Mouse (Mus musculus) liver, postnatal 0 days (tissue): Measurements from ENCODE around the gene Rhob.

Experiments used
- CTCF ChIP-seq: sonication (generic); IDR thresholded peaks from 2 replicates; pipeline ENCODE4 v1.5.1; 2016; ENCODE audit warnings: antibody characterized with exemption, low read depth
- EP300 ChIP-seq: IDR thresholded peaks from 2 replicates; pipeline ENCODE4 v1.6.1; 2016; ENCODE audit warnings: antibody characterized with exemption, low read depth, mild to moderate bottlenecking

DNA sequence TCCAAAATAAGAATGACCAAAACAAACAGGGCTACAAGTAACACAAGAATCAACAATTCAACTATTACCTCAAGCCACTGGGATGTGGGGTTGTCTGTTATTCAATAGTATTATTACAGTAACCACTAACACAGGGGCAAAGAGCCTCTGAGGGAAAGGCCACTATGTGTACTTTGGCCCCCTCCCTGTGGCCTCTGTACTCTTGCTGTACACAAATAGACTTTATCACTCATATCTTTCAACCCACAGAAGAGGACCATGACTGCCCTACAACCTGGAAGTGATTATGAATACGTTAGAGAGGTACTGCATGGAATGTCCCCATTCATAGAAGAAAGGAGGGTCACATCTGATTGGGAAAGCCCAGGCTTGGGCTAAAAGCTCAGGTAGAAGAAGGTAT, 35.1 kb upstream of the Rhob start:
- TF ChIP-seq EP300, result no peak
- TF ChIP-seq CTCF, result no peak
